ENCODE assay signal across 25 mouse cellular contexts in genomic region chr9:72204357-72204905, GRCm38 (mm10).
"Had no signal": no experiment of that assay in that cellular context is flagged by ENCODE, and none has a peak within 500 bp of the region (broad histone marks: within the 10 kb centered on the region; RNA-seq: fewer than 3 reads in every experiment).

No protein-coding gene starts in this region.

- H3K27ac ChIP-seq: heart, embryonic 10.5 days; hindbrain, embryonic 10.5 days; hindbrain, embryonic 12.5 days; hindbrain, embryonic 14.5 days; intestine, embryonic 15.5 days; left cerebral cortex, adult 2 months; limb, embryonic 10.5 days; limb, embryonic 12.5 days; liver, embryonic 13.5 days had no signal

- ATAC-seq: forebrain, postnatal 0 days; hindbrain, embryonic 16.5 days; inflammation-experienced regulatory T-cells, adult 6 months; intestine, embryonic 15.5 days; intestine, postnatal 0 days had no signal

- DNase-seq: forebrain, postnatal 0 days; gastrocnemius, postnatal 14 days; heart, adult 18-20 months; heart, postnatal 10 days; heart, postnatal 4 days; kidney, adult 18-20 months; kidney, adult 8-10 months; kidney, postnatal 10 days; kidney, postnatal 25 days; kidney, postnatal 4 days; liver; liver, embryonic 13.5 days had no signal

- H3K4me2 ChIP-seq: heart, embryonic 12.5 days; hindbrain, embryonic 12.5 days; hindbrain, embryonic 14.5 days; intestine, embryonic 15.5 days; limb, embryonic 12.5 days; liver, embryonic 11.5 days; liver, embryonic 13.5 days had no signal

- H3K9me3 ChIP-seq: heart, embryonic 10.5 days; hindbrain, embryonic 10.5 days; hindbrain, embryonic 12.5 days; intestine, embryonic 15.5 days; limb, embryonic 10.5 days; liver, embryonic 13.5 days had no signal

- H3K9ac ChIP-seq: forebrain, postnatal 0 days; heart, embryonic 12.5 days; hindbrain, embryonic 12.5 days; hindbrain, embryonic 14.5 days; intestine, embryonic 15.5 days; limb, embryonic 12.5 days; liver, embryonic 13.5 days had no signal

- H3K4me3 ChIP-seq: heart, embryonic 10.5 days; heart, embryonic 12.5 days; hindbrain, embryonic 10.5 days; hindbrain, embryonic 12.5 days; intestine, embryonic 15.5 days; left cerebral cortex, adult 2 months; limb, embryonic 10.5 days; limb, embryonic 12.5 days; liver, embryonic 13.5 days had no signal

- H3K36me3 ChIP-seq: heart, embryonic 10.5 days; heart, embryonic 12.5 days; hindbrain, embryonic 10.5 days; hindbrain, embryonic 12.5 days; intestine, embryonic 15.5 days; limb, embryonic 10.5 days; limb, embryonic 12.5 days; liver, embryonic 13.5 days had no signal

- H3K4me1 ChIP-seq: heart, embryonic 10.5 days; heart, embryonic 12.5 days; hindbrain, embryonic 10.5 days; hindbrain, embryonic 12.5 days; intestine, embryonic 15.5 days; limb, embryonic 10.5 days; limb, embryonic 12.5 days; liver, embryonic 13.5 days had no signal

- H3K27me3 ChIP-seq: heart, embryonic 12.5 days; hindbrain, embryonic 12.5 days; intestine, embryonic 15.5 days; limb, embryonic 12.5 days; liver, embryonic 13.5 days had no signal
